Mouse (Mus musculus) liver, adult 2 months (tissue): Measurements from ENCODE around the gene Ablim2. TPM values are rescaled to one million over a fixed set of nuclear protein-coding genes. Genes with fewer than 3 reads are reported as not detected.

Source experiments
- DNase-seq: peaks from one replicate; pipeline ENCODE4 v3.0.0-alpha.2; 2011; ENCODE audit warnings: low read depth, low spot score; ENCODE audit errors: extremely low read depth
- H3K27ac ChIP-seq: fragments of 200-500 bp; replicated peaks from 2 replicates; pipeline ENCODE4 v1.5.1; 2012; ENCODE audit warnings: low read depth, mild to moderate bottlenecking, control low read depth, inconsistent platforms, low read length; ENCODE audit not compliant: insufficient read depth
- H3K27me3 ChIP-seq: fragments of 200-500 bp; 2 replicates; pipeline ENCODE4 v1.6.1; 2012; ENCODE audit warnings: mild to moderate bottlenecking, moderate library complexity, low read length, inconsistent platforms; ENCODE audit not compliant: control insufficient read depth, insufficient read depth
- H3K36me3 ChIP-seq: fragments of 200-500 bp; 2 replicates; pipeline ENCODE4 v1.6.1; 2012; ENCODE audit warnings: low read length, inconsistent platforms; ENCODE audit not compliant: control insufficient read depth, insufficient read depth
- H3K4me1 ChIP-seq: fragments of 200-500 bp; 2 replicates; pipeline ENCODE4 v1.6.1; 2011; ENCODE audit warnings: low read length; ENCODE audit not compliant: control insufficient read depth, insufficient read depth
- H3K4me3 ChIP-seq: fragments of 200-500 bp; 2 replicates; pipeline ENCODE4 v1.5.1; 2011; ENCODE audit warnings: low read depth, mild to moderate bottlenecking, control low read depth, low read length, moderate library complexity; ENCODE audit not compliant: insufficient read depth
- H3K79me2 ChIP-seq: fragments of 200-500 bp; 2 replicates; pipeline ENCODE4 v1.6.1; 2012; ENCODE audit warnings: inconsistent platforms, mild to moderate bottlenecking, low read length, moderate library complexity; ENCODE audit not compliant: control insufficient read depth, insufficient read depth
- H3K9ac ChIP-seq: fragments of 200-500 bp; 2 replicates; pipeline ENCODE4 v1.6.1; 2012; ENCODE audit warnings: low read depth, mild to moderate bottlenecking, control low read depth, inconsistent platforms, low read length
- CTCF ChIP-seq: fragments of 200-500 bp; IDR thresholded peaks from 2 replicates; pipeline ENCODE4 v1.5.1; 2011; ENCODE audit warnings: low read depth, low read length, control low read depth
- POLR2A ChIP-seq: fragments of 200-500 bp; IDR thresholded peaks from 2 replicates; pipeline ENCODE4 v1.6.1; 2011; ENCODE audit warnings: low read length, control low read depth; ENCODE audit not compliant: insufficient read depth; ENCODE audit errors: extremely low read depth
- WGBS: fragments of 180-500 bp; shearing (Covaris S2); methylation state at CpG from one replicate; pipeline ENCODE4 v1.1.7; 2018; 5-methylcytosine and 5-hydroxymethylcytosine counted together
- polyA plus RNA-seq: library from polyadenylated mRNA; depleted of rRNA; stranded (reverse); fragments of >200 nt; gene quantifications from 2 replicates; pipeline ENCODE4 v1.2.3, GENCODE M21; 2012
- total RNA-seq: library from RNA; depleted of rRNA; stranded (reverse); fragments of >200 nt; gene quantifications from 2 replicates; pipeline ENCODE4 v1.2.3, GENCODE M21; 2014

The Ablim2 gene
- total and polyA plus RNA-seq, 2 experiments: 2.3 to 5.9 TPM

DNA sequence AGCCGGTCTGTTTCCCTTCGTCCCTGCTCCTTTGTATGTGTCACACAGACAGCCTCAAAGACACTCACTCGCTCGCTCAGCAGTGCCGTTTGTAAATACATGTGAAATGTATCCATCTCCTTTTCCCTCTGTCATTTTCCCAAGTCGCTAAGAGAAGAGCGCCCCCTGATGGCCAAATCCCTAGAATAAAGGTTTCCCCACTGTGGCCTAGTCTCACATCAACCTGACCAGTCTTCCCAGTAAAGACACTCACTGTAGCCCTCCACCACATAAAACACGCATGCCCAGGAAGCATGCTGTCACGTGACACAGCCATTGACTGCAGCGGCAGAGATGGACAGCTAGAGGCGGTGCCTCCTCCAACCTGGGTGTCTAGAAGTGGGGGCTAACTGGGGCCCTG, 126.6 kb downstream of the Ablim2 start:
- Histone ChIP-seq H3K36me3 (no peaks in the 10 kb centered on the region), H3K4me1 (no peaks in the 10 kb centered on the region), H3K4me3 (no peak overlapping the region), H3K27ac (no peak overlapping the region), H3K79me2 (no peaks in the 10 kb centered on the region), H3K9ac (no peak overlapping the region), H3K27me3 (no peaks in the 10 kb centered on the region)
- no peak for DNase-seq
- no peak for TF ChIP-seq POLR2A
- 53% methylated on average over 11 of the region's 11 CpGs for WGBS

DNA sequence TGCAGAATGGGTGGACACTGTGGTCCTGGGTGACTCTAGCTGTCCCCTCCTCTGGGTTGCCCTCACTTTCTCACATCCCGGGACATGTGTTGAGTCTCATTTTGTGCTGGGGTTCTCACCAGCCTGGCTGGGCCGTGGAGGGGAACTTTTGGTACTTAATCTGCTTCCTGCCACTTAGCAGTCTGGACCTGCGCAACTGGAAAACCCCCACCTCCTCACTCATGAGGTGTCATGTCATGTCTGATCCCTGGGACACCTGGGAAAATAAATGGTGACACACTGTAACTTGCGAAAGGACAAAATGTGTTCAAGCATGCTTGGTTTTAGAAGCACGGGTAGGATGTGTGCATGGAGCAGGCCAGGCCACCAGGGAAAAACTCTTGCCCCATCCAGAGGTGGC, 127.0 kb downstream of the Ablim2 start:
- 86% methylated on average over 5 of the region's 5 CpGs for WGBS
- TF ChIP-seq POLR2A (no peak), CTCF (no peak)
- no peak overlapping the region for H3K4me3 ChIP-seq
- H3K27me3 ChIP-seq: no peaks in the 10 kb centered on the region
- H3K79me2 ChIP-seq: no peaks in the 10 kb centered on the region
- DNase-seq: no peak
- H3K4me1 ChIP-seq: no peaks in the 10 kb centered on the region
- no peak overlapping the region for H3K27ac ChIP-seq
- H3K36me3 ChIP-seq: no peaks in the 10 kb centered on the region
- no peak overlapping the region for H3K9ac ChIP-seq

DNA sequence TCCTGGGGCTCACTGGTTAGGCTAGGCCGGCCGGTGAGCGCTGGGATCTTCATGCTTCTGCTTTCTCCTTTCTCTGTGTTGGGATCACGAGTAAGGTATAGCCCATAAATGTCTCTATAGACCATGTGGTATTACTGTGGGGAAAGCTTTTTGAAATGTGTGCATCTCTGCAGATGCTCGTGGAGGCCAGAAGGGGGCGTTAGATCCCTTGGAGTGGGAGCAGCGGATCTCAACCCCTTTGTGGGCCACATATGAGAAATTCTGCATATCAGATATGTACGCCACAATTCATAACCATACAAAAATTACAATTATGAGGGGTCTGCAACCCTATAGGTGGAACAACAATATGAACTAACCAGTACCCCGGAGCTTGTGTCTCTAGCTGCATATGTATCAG, 131.3 kb downstream of the Ablim2 start:
- H3K79me2 ChIP-seq: no peaks in the 10 kb centered on the region
- no peaks in the 10 kb centered on the region for H3K27me3 ChIP-seq
- no peak overlapping the region for H3K4me3 ChIP-seq
- H3K27ac ChIP-seq: no peak overlapping the region
- no peak for TF ChIP-seq POLR2A
- peak; percentile 61 for TF ChIP-seq CTCF
- peaks cover 2% of the 10 kb centered on the region; the same call in 1 of the 2 replicates for H3K4me1 ChIP-seq
- no peak for DNase-seq
- no peak overlapping the region for H3K9ac ChIP-seq
- H3K36me3 ChIP-seq: no peaks in the 10 kb centered on the region
- 65% methylated on average over 9 of the region's 9 CpGs for WGBS

DNA sequence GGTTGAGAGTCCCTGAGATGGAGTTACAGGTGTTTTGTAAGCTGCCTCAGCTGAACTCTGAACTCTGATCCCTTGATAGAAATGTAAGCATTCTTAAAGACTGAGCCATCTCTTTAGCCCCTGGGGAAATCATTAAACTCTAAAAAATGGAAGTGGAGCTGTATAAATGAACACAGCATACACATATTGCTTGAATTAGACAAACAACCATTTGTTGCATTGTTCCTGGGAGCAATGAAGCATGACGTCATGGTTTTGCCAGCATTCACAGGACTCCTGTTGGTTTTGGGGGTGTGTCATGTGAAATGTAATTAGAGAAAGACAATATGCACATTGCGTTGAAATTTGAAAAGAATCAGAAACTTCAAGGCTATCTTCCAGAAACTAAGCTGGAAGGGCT, 132.0 kb downstream of the Ablim2 start:
- H3K27ac ChIP-seq: no peak overlapping the region
- no peaks in the 10 kb centered on the region for H3K36me3 ChIP-seq
- no peak overlapping the region for H3K9ac ChIP-seq
- no peak for DNase-seq
- peaks cover 2% of the 10 kb centered on the region; the same call in 1 of the 2 replicates for H3K4me1 ChIP-seq
- WGBS: 66% methylated on average over 2 of the region's 2 CpGs
- no peaks in the 10 kb centered on the region for H3K27me3 ChIP-seq
- TF ChIP-seq CTCF (no peak), POLR2A (no peak)
- no peaks in the 10 kb centered on the region for H3K79me2 ChIP-seq
- no peak overlapping the region for H3K4me3 ChIP-seq

DNA sequence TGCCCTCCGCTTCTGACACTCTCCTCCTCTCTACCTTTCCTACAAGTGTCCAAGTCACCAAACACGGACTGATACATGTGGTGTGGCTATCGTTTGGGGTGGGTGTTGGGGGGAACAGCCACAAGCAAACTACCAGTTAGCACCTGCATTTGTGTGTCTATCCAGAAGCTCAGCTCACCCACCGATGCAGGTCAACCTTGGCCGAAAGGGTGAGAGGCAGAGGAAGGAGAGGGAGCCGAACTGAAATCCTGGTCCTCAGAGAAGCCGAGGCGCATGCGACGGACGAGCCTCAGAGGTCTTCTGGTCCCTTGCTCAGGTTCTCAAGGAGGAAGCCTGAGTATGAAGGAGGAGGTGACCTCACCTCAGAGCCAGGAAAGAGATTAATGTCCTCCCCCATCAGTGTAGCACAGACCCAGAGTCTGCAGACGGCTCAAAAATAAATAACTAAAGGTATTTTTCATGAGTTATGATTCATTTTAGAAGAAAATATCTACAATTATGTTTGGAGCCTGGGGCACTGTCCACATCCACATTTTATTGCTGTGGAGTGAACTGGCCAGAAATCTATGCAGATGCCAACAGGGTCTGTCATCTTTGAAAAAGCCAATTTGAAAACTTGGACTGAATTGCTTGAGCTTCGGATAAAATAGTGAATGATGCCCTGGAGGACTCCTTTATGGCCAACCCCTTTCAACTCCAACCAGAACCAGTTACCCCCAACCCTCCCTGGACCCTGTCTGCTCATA, 133.5 kb downstream of the Ablim2 start:
- H3K9ac ChIP-seq: no peak overlapping the region
- no peaks in the 10 kb centered on the region for H3K36me3 ChIP-seq
- TF ChIP-seq POLR2A: no peak
- no peak for TF ChIP-seq CTCF
- H3K79me2 ChIP-seq: no peaks in the 10 kb centered on the region
- no peak overlapping the region for H3K27ac ChIP-seq
- H3K4me3 ChIP-seq: no peak overlapping the region
- H3K4me1 ChIP-seq: peaks cover 2% of the 10 kb centered on the region; the same call in 1 of the 2 replicates
- WGBS: 89% methylated on average over 13 of the region's 13 CpGs
- no peak for DNase-seq
- H3K27me3 ChIP-seq: no peaks in the 10 kb centered on the region

DNA sequence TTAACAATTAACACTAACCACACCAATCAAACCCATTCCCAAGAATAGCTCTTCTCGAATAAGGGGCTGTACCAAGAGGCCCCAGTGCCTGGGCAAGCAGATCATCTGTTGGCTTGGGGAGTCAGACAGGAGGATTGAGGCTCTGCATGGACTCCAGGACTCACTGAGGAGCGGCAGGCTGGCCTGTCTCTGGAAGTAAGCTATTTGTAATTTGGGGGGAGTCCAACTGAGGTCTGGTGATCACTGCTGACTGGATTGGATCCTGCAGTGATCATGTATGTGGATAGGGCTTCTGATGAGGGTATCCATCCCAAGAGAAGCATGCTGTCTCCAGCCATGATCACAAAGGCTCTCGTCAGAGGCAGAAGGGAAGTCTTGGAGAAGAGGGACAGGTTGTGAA, 134.7 kb downstream of the Ablim2 start:
- no peak overlapping the region for H3K4me3 ChIP-seq
- no peaks in the 10 kb centered on the region for H3K79me2 ChIP-seq
- peaks cover 2% of the 10 kb centered on the region; the same call in 1 of the 2 replicates for H3K4me1 ChIP-seq
- H3K27ac ChIP-seq: no peak overlapping the region
- TF ChIP-seq CTCF: no peak
- no peak for TF ChIP-seq POLR2A
- DNase-seq: no peak
- H3K9ac ChIP-seq: no peak overlapping the region
- no peaks in the 10 kb centered on the region for H3K27me3 ChIP-seq
- no peaks in the 10 kb centered on the region for H3K36me3 ChIP-seq
- WGBS: 60% methylated on average over 3 of the region's 3 CpGs
